Comparison of ENCODE assay signal across 25 mouse cellular contexts in the genomic region with DNA sequence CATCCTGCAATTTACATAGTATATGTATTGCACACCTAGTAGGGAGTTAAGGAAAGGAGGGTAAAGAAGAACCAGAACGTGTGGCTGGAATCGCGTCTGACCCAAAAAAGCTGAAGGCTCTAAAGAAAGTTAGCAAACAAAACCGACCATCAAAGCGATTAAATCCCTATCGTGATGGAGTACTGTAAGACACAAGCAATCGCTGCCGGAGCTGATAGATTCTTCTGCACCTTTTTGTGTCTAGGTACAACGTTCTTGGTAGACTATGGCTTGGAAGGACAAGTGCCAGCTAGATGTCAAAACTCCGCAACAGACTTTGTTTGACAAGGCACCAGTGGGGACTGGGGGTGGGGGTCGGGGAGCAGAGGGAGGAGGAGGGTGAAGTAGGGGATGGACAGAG. TPM values are rescaled to one million over a fixed set of nuclear protein-coding genes. Genes with fewer than 3 reads are reported as not detected.
DNase-seq lines count a peak whose midpoint lies in the region; ATAC-seq and TF ChIP-seq lines count a peak whose summit lies in the region.
"Had no signal": no experiment of that assay in that cellular context is flagged by ENCODE, and none has a peak within 500 bp of the region (broad histone marks: within the 10 kb centered on the region; RNA-seq: fewer than 3 reads in every experiment).

No protein-coding gene starts in this region.

- no peak for ATAC-seq in lung, embryonic 14.5 days (ENCODE audit: insufficient read depth)
- ATAC-seq: forebrain, embryonic 14.5 days had no signal

- DNase-seq in kidney, adult 9 months = peak; percentile 63
- DNase-seq in kidney, postnatal 10 days = no peak
- DNase-seq in lung, embryonic 14.5 days = peak; percentile 55
- DNase-seq in lung, postnatal 14 days = no peak
- DNase-seq in lung, postnatal 10 days = peak; percentile 23
- no peak for DNase-seq in lung, postnatal 25 days (ENCODE audit: low spot score)
- no peak for DNase-seq in urinary bladder, postnatal 36 days (ENCODE audit: low spot score in 2 of 2)
- DNase-seq: adrenal gland, postnatal 10 days; cerebellum, adult 11 months; cerebellum, adult 8-10 months; cerebellum, postnatal 14 days; embryo, embryonic 11 days; gastrocnemius, adult 2 months; gastrocnemius, postnatal 25 days; heart, postnatal 4 days had no signal

- no peaks in the 10 kb centered on the region for H3K9me3 ChIP-seq in lung, embryonic 14.5 days (ENCODE audit: low read depth, low read length)
- H3K9me3 ChIP-seq: embryonic facial prominence, embryonic 15.5 days; forebrain, embryonic 10.5 days; G1E; heart, embryonic 13.5 days; hindbrain, embryonic 12.5 days had no signal

- H3K36me3 ChIP-seq in lung, embryonic 14.5 days (ENCODE audit: insufficient read depth) = no peaks in the 10 kb centered on the region
- H3K36me3 ChIP-seq: embryonic facial prominence, embryonic 15.5 days; forebrain, embryonic 10.5 days; G1E; heart, embryonic 13.5 days; hindbrain, embryonic 12.5 days had no signal

- 0 out of 2 replicates have a peak overlapping the region, but pooled peaks have one; percentile 10 for H3K9ac ChIP-seq in lung, embryonic 14.5 days
- H3K9ac ChIP-seq: embryonic facial prominence, embryonic 15.5 days; heart, embryonic 13.5 days; hindbrain, embryonic 12.5 days had no signal

- H3K4me1 ChIP-seq in lung, embryonic 14.5 days (ENCODE audit: insufficient read depth) = peaks cover 12% of the 10 kb centered on the region
- H3K4me1 ChIP-seq: embryonic facial prominence, embryonic 15.5 days; forebrain, embryonic 10.5 days; hindbrain, embryonic 12.5 days had no signal

- TF ChIP-seq CTCF in lung, embryonic 14.5 days (IDR thresholded peaks at IDR 0.05; ENCODE audit: low read depth) = no peak

- 47% methylated on average over 11 of the region's 11 CpGs for WGBS in lung, embryonic 14.5 days

- H3K4me2 ChIP-seq in lung, embryonic 14.5 days = peak overlapping the region; percentile 54
- H3K4me2 ChIP-seq: embryonic facial prominence, embryonic 15.5 days; heart, embryonic 13.5 days; hindbrain, embryonic 12.5 days had no signal

- H3K27ac ChIP-seq in lung, embryonic 14.5 days (ENCODE audit: low read depth) = peak overlapping the region; percentile 71
- H3K27ac ChIP-seq: embryonic facial prominence, embryonic 15.5 days; forebrain, embryonic 10.5 days; gastrocnemius, adult 2 months; heart, embryonic 13.5 days; hindbrain, embryonic 12.5 days had no signal

- H3K4me3 ChIP-seq in lung, embryonic 14.5 days (ENCODE audit: low read depth, low read length) = peak overlapping the region; percentile 25
- H3K4me3 ChIP-seq: embryonic facial prominence, embryonic 15.5 days; erythroblast, embryonic 14.5 days; forebrain, embryonic 10.5 days; gastrocnemius, adult 2 months; heart, embryonic 13.5 days; hindbrain, embryonic 12.5 days had no signal

- no peaks in the 10 kb centered on the region for H3K27me3 ChIP-seq in lung, embryonic 14.5 days (ENCODE audit: insufficient read depth, low read length)
- H3K27me3 ChIP-seq: embryonic facial prominence, embryonic 15.5 days; heart, embryonic 13.5 days; hindbrain, embryonic 12.5 days had no signal

RNA-seq across cellular contexts. Expression of a gene that starts 8.3 kb away (rescaled TPM):
- not detected in 2 replicates for polyA plus RNA-seq in lung, embryonic 14.5 days (2014; fragmentation: Nextera tagmentation; extraction: Ambion mirVana)
- polyA plus RNA-seq: brain, embryonic 14.5 days; embryonic facial prominence, embryonic 11.5 days; embryonic facial prominence, embryonic 15.5 days; erythroblast, embryonic 14.5 days; forebrain, embryonic 10.5 days; forebrain, embryonic 14.5 days; G1E; heart, embryonic 13.5 days; heart, postnatal 0 days; hindbrain, embryonic 12.5 days had no signal

RNA-seq across cellular contexts. Expression of a gene that starts 13.5 kb away (rescaled TPM):
- 30.1 TPM in 2 replicates for polyA plus RNA-seq in lung, embryonic 14.5 days (2014; fragmentation: Nextera tagmentation; extraction: Ambion mirVana)

RNA-seq across cellular contexts. Expression of a gene that starts 22.0 kb away (rescaled TPM):
- 0.11 and 0.39 TPM in 2 replicates for polyA plus RNA-seq in lung, embryonic 14.5 days (2014; fragmentation: Nextera tagmentation; extraction: Ambion mirVana)
- polyA plus RNA-seq: erythroblast, embryonic 14.5 days; forebrain, embryonic 10.5 days; forebrain, embryonic 14.5 days; G1E had no signal

Comparison
In these comparisons a context has a peak if more than half of its experiments do, and no peak if none do; other contexts are left out.
1. DNase-seq: peak in kidney, adult 9 months (single experiment), lung, embryonic 14.5 days (single experiment) and lung, postnatal 10 days (single experiment); none in kidney, postnatal 10 days (single experiment), lung, postnatal 14 days (single experiment), lung, postnatal 25 days (single experiment) and urinary bladder, postnatal 36 days (0 of 2).